Mouse (Mus musculus) kidney, adult 18-20 months (tissue): Measurements from ENCODE around the gene Nsd2.
"Not testable (repeated sequence)": the region's sequence is repeated elsewhere in the genome, so short reads cannot be mapped to it uniquely, and the experiment has no call there.

Experiments
- DNase-seq: peaks from one replicate; pipeline ENCODE4 v3.0.0; 2021

Gene Nsd2

GRCm38 (mm10) chr5:33853086-33853485 lies 32.6 kb downstream of the Nsd2 start:
- no peak for DNase-seq

DNA sequence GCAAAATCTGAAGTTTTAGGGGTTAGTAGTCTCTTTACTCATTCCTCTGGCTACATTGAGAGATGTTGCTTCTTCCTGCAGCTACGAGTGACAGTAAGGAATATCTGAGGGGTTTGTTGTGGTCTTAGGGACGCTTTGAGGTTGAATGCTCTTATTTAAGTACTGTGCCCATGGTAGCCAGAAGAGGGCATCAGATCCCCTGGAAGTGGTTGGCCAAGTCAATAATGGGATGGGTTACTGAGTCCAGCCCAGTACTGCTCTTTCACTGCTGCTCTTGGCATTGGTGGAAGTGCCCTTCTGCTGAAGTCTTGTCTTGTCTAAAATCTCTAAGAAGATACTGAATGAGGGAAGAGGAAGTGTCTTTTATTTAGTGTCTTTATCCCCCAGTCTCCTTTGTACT lies 33.5 kb downstream of the Nsd2 start:
- no peak for DNase-seq

DNA sequence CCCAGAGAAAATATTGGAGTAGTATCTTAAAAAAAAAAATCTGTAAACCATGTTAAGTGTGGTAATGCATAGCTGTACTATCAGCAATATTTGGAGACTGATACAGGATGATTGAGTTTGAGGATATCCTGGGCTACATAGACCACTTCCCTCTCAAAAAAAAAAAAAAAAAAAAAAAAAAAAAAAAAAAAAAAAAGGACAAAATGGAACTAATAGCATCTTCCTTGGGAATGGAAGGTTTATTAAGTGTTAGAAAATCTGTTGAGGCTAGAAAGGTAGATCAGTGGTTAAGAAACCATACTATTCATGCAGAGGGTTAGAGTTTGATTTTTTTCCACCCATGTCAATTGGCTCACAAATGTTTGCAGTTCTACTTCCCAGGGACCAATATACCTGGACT lies 37.2 kb downstream of the Nsd2 start:
- DNase-seq, result no peak

DNA sequence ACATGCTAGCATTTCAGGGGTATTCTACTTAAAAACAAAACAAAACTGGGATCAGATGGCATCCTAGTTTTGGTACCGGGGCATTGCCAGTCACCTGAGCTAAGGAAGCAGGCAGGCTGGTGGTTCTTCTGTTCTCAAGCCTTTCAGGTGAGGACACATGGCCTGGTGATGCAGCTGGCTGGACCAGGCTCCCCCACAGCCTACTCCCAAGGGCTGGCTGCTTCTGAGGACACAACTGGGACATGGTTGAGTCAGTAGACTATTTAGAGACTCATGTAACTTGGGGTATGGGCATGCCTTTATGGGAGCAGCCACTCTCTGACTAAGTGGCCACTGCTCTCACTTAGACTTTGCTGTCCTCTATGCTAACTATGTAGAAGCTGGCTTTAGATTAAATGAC lies 54.9 kb downstream of the Nsd2 start:
- DNase-seq, result no peak

DNA sequence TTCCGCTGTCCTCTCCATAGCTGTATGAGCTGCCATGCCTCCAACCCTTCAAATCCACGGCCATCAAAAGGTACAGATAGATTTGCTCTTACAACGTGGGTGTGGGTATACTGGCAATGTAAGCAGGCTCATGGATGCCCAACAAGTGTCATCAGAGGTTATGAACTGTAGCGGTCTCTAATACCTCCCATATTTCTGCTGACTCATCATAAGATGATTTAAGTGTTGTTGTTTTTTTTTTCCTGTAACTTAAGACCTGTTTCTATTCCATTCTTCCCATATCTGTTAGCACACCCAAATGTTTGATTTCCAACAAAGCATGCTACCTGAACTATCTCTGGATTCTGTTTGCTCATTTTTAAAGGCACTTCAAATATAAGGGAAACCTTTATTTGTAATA lies 60.6 kb downstream of the Nsd2 start:
- DNase-seq, result no peak

- no peak for DNase-seq
Measured at GRCm38 (mm10) chr5:33893406-33893805, 72.9 kb downstream of the Nsd2 start.

DNA sequence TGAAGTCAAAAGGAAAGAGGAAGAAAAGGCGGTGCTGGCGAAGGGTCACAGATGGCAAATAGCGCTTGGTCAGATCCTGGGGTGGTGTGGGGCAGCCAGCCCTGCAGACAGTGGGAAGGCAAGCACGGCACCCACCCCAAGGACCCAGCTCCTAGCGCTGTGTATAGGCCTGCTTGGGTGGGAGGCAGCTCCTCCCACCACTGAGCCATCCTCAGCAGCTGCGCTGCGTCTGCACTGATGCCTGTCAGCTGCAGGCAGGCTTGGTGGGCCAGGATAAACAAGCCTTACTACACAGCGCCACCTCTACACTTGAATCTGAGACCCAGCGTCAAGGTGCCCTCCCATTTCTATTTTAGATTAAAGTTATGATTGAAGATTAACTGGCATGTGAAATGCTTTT lies 74.6 kb downstream of the Nsd2 start:
- no peak for DNase-seq

GRCm38 (mm10) chr5:33897158-33897557 lies 76.6 kb downstream of the Nsd2 start:
- no peak for DNase-seq

- no peak for DNase-seq
Measured at GRCm38 (mm10) chr5:33898671-33899070, 78.1 kb downstream of the Nsd2 start.

DNA sequence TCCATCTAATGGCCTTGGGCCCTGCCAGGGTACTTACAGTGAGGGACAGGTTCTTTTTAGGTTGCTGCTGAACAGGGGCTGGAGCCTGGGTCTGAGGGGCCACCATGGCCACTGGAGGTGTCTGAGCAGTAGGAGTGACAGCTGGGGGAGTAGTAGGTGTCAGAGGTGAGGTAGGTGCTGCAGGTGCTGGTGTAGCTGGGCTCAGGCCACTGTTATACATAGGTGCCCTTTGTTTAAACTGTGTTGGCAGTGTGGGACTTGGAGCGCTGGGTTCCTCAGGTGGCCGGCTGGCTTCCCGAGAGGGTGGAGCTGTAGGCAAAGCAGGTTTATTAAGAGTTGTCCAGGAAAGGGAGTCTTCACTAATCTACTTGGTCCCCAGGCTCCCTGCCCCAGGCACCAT lies 78.7 kb downstream of the Nsd2 start:
- no peak for DNase-seq

DNA sequence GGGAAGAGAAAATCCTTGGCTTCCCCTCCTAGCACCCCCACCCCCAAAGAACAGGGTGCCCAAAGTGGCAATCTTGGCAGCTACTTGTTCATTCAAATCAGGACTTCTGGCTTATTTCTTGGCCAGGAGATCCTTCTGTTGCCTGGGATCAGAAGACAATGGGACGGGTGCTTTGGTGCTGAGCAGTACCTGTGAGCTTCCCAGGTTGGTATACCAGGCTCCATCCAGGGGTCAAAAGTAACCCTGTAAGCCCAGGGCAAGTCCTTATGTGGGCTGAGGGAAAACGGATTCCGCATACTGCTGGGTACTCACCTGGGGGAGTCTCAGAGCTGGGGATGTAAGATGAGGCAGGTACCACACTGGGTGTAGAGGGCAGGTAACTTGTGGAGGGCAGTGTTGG lies 79.6 kb downstream of the Nsd2 start:
- DNase-seq, result no peak

DNA sequence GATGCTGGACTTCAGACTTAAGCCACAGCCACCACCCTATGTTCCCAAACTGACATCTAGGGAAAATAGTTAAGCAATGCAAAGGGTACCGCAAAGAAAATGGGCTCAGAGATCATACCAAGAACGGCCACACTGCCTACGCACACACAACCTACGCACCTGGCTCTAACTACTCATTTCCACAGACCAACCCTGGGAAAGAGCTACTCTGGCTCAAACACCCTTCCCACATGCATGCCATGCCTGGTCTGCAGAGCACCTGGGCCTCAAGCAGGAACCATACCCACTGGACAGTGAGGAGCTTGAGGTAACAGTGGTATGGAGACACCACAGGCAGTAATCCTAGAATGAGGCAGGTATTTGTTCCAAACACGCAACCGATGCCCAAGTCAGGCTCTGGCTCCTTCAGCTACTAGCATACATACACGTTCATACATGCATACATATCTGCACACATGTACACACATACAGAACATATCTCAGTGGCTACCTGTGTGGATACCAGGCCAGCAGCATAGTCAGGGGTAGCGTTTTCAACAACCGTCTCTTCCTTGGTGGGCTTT lies 80.3 kb downstream of the Nsd2 start:
- DNase-seq, result no peak

- DNase-seq, result no peak
Measured at GRCm38 (mm10) chr5:33901278-33901677, 80.8 kb downstream of the Nsd2 start.

DNA sequence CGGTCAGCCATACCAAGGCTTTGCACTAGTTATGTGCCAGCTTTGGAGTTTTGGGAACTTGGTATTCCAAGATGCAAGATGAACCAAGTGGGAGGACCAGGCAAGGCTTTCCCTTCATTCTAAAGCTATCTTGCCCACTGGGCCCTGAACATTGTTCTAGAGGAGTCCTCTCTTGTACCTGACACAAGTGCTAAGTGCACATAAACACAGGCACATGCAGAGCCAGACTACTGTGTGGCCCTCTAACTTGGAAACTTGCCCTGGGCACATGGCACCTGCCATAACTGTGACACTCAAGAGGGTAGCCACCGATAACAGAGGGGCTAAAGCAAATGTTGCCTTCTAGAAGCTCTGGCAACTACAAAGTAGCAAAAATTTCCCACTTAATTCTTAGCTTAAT lies 82.2 kb downstream of the Nsd2 start:
- no peak for DNase-seq

DNA sequence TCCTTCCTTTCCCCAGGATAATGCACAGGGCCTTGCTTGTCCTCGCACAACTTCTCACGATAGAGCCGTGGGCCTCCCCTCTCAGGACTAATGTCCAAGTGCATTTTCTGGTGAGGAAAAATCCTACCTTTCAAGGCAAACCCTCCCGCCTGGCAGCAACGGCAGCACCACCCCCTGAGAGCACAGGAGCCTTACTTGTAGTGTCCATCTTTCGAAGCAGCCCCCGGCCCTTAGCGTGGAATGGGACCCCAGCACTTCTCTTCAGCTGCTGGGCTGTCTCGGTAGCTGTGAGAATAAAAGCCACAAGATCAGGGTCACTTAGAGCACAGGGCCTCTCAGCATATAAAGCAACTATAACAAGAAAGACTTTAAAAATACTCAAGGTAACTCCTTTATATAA lies 82.7 kb downstream of the Nsd2 start:
- DNase-seq, result no peak

DNA sequence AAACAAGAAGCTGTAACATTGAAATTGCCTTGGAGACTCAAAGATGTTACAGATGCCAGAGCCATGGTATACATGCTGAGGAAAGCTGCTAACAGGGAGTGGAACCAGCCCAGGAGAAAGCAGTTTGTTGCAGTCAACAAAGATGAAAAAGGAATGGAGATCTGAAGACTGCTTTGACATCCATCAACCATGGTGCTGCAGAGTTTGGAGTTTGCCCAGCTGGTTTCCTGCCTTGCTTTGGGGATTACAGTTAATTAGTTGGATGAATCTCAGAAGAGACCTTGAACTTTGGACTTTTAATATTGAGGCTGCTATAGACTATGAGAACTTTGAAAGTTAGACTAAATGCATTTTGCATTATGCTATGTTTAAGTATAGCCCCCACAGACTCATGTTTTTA lies 94.5 kb downstream of the Nsd2 start:
- DNase-seq, result not testable (repeated sequence)

DNA sequence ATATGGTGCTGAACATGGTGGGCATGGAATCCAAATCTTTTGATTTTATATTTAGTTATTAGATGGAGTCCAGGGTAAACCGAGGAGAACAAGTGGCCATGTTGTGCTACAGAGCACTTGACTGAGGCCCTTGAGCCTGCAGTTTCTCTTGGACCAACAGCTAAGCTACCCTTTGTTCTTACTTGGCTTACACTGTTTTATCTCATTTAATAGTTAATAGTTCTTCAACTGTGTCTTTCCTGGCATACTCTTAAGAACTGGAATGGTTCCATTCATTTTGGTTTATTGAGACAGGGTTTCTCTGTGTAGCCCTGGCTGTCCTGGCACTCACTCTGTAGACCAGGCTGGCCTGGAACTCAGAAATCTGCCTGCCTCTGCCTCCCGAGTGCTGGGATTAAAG lies 96.1 kb downstream of the Nsd2 start:
- not testable (repeated sequence) for DNase-seq

DNA sequence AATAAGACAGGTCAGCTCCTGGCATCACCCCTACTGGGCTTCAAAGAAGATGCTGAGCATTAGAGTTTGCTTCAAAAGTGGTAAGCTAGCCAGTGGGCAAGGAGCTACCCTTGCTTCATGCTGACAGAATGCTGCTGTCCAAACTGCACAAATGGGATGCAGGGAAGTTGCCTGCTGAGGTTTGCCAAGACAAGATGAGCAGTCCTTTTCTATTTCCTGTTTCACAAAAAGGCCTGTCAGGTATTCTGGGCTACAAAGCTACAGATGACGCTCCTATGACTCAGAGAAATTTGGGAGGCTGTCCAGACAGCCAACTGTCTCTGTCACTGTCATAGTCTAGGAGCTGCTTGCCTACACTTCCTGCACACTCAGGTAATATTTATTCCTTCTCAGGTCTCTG lies 98.9 kb downstream of the Nsd2 start:
- DNase-seq, result no peak

DNA sequence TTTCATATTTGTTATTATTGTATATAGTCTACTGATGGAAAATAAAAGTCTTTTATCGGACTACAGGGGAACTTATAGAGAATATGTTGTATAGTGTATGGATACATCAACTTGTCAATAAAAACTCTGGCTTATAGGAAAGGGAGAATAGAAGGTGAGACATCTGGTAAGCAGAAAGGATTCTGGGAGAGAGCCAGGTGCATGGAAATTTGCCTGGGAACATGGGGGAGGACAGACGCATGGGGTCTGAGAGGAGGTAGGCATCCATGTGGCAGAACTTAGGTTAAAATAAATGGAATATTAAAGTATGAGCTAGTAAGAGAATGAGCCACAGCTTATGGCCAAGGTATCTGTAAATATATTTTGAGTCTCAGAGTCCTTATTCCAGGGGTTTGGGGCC lies 99.5 kb downstream of the Nsd2 start:
- no peak for DNase-seq

DNA sequence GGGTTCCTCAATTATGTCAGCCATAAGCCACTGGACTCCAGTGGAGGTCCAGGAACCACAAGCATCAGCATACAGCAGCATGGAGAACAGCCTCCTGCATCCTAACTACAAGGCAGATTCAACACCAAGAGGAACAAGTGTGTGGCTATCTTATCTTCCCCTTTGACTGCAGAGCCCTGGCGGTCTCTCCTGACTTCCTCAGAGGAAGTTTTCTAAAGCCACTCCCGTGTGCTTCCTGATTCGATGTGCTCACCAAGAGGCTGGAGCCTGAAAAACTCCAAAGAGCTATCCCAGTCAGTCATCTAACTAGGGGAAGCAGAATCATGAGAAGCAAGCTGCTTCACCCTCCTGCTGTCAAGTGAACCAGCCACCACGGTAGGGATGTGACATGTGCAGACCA lies 100.4 kb downstream of the Nsd2 start:
- no peak for DNase-seq

GRCm38 (mm10) chr5:33921486-33922235 lies 101.1 kb downstream of the Nsd2 start:
- DNase-seq, result no peak

GRCm38 (mm10) chr5:33922566-33922965 lies 102.0 kb downstream of the Nsd2 start:
- DNase-seq, result no peak

- DNase-seq, result no peak
Measured at GRCm38 (mm10) chr5:33926170-33926569, 105.6 kb downstream of the Nsd2 start.

GRCm38 (mm10) chr5:33932413-33932812 lies 111.9 kb downstream of the Nsd2 start:
- no peak for DNase-seq

- no peak for DNase-seq
Measured at GRCm38 (mm10) chr5:33934081-33934480, 113.6 kb downstream of the Nsd2 start.
